Mouse (Mus musculus) gastrocnemius, adult 2 months (tissue): ENCODE results near the gene Acaca. TPM values are rescaled to one million over a fixed set of nuclear protein-coding genes. Genes with fewer than 3 reads are reported as not detected.

Source experiments
- DNase-seq: peaks from one replicate; pipeline ENCODE4 v3.0.0; 2022
- H3K27ac ChIP-seq: fragments of 200-600 bp; 2 replicates; pipeline ENCODE4 v1.8.1; 2022; ENCODE audit warnings: mild to moderate bottlenecking
- H3K4me3 ChIP-seq: fragments of 200-600 bp; 2 replicates; pipeline ENCODE4 v1.8.1; 2022; ENCODE audit warnings: mild to moderate bottlenecking, moderate library complexity
- CTCF ChIP-seq: fragments of 200-600 bp; IDR thresholded peaks from 2 replicates; pipeline ENCODE4 v1.8.1; 2022; ENCODE audit warnings: antibody characterized with exemption, mild to moderate bottlenecking, moderate library complexity
- intact Hi-C: fragments of 180-260 bp; cut with DNase I; formaldehyde crosslinking; loops from one replicate; pipeline ENCODE4 v1.15.1; 2025
- total RNA-seq, 2 experiments: library from RNA; stranded (reverse); gene quantifications; 2 replicates each; pipeline ENCODE4 v1.2.3; 2021

Acaca gene
- total RNA-seq, 2 experiments from 2014 or later: 14.9 to 22.8 TPM

DNA sequence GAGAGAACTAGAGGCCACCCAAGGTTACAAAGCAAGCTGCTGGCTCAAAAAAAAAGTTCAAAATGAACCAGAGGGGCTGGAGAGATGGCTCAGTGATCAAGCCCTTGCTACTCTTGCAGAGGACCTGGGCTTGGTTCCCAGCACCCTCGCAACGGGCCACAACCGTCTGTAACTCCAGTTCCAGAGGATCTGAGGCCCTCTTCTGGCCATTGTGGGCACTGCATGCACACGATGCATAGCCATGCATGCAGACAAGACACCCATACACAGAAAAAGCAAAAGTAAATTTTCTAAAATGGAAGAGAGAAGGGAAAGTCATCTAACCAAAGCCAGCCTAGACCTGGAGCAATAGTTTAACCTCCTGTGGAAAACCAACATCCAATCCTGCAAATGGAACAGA, 277.3 kb downstream of the Acaca start:
- TF ChIP-seq CTCF: no peak
- no peak for DNase-seq
- Histone ChIP-seq H3K27ac (no peak overlapping the region), H3K4me3 (no peak overlapping the region)
- intact Hi-C loops: no loop called here

DNA sequence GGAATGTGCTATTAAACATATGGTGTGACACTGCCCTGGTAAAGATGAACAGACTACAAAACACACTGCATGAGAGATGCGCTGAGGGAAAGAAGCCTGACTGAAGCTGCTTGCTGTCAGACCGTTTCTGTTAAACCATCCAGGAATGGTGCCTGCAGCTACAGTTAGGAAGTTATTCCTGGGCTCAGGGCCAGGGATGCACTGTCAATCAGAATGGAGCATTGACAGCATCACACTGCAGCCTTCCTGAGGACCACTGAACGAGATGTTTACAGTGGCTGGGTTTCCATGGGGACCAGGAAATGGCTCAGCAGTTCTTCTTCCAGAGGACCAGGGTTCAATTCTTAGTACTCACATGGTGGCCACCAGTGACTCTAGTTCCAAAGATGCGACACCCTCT, 280.9 kb downstream of the Acaca start:
- Histone ChIP-seq H3K4me3 (no peak overlapping the region), H3K27ac (no peak overlapping the region)
- no peak for TF ChIP-seq CTCF
- intact Hi-C loops: no loop called here
- no peak for DNase-seq

DNA sequence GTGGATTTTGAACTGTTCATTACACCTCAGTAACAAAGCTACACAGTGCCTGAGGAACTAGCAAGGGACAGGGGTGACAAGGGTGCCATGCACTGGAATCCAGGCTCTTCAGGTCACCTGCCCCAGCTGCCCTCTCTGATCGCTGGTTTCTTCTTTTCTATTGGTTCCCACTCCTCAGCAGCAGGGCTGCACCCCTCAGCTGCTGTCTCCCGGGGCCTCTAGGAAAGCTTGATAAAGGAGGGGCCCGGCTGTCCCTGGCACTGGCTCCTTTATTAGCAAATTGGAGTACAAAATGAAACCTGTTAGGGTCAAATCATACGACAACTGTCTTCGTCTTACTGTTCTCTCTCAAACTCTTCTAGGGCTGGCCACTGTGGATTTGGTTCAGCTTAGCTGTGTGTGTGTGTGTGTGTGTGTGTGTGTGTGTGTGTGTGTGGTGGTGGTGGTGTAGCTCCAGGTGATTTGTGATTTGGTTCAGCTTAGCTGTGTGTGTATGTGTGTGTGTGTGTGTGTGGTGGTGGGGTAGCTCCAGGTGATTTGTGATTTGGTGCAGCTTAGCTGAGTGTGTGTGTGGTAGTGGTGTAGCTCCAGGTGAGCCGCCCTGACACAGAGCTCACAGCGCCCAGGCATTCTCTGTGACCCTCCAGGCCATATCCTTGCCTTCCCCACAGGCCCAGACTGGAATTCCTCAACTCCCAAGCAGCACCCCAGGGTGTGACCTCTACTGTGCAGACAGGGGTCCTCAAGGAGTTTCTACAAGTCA, 281.6 kb downstream of the Acaca start:
- intact Hi-C loops: no loop called here
- DNase-seq: no peak
- Histone ChIP-seq H3K27ac (no peak overlapping the region), H3K4me3 (no peak overlapping the region)
- no peak for TF ChIP-seq CTCF

DNA sequence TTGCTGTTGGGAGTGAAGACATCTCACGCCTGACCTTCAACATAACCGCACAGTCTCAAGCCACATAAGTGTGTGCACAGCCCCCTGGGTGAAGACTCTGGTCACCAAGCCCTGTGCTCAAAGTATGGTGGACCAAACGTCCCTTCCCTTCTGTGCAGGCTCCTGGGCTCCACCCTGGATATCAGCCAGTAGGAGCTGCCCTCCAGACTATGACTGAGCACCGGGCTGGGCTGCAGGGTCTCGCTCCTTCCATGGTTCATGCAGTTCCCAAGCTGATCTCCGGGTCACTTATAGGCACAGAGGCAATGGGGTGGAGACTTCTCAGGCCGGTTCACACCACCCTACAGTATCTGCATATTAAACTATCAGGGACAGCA, 282.2 kb downstream of the Acaca start:
- DNase-seq: no peak
- H3K27ac ChIP-seq: no peak overlapping the region
- no peak for TF ChIP-seq CTCF
- H3K4me3 ChIP-seq: no peak overlapping the region
- intact Hi-C loops: no loop called here

DNA sequence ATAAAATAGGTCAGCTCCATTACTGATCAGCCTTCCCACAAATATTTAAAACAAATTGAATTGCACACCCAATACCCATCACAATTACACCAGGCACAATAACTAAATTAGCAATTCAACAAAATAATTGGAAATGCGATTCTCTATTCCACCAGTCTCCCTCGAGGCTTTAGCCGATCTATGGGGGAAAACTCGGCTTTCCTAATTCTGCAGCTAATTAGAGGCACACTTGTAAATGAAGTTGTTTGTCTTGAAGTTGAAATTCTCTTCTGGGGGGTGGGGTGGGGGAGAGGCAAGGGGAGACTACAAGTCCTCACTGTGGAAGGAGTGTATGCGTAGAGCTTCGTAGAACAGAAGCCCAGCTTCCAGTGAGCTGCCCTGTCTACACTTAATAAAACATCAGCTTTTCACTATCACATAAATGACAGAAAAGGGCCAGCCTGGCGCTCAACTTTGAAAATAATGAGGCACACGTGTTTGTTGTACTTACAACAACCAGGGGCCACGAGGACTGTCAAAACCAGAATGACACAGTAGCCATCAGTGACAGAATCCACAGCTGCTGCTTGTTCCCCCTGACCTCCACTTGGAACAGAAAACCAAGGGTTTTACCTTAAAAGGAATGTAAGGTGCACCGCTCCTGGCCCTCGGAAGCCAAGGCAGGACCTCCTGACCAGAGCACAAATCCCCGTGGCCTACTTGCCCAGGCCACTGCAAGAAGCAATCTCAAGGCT, 282.9 kb downstream of the Acaca start:
- Histone ChIP-seq H3K27ac (no peak overlapping the region), H3K4me3 (no peak overlapping the region)
- DNase-seq: no peak
- intact Hi-C loops: no loop called here
- no peak for TF ChIP-seq CTCF

DNA sequence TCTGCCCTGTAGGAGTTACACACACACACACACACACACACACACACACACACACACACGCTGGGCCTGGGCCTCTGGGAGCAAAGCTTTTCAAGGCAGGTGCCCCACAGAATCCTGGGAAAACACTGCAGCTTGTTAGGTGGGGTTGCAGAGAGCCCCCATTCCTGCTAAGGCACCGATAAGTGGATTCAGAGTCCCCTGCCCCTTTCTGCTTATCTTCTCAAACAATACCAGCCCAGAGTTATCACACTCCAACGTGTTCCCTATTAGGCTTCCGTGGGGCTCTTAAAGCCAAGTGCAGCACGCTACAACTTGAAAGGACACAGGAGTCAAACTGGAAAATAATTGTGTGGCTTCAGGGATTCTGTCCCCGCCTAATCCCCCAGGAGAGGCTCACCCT, 283.6 kb downstream of the Acaca start:
- TF ChIP-seq CTCF: no peak
- Histone ChIP-seq H3K27ac (no peak overlapping the region), H3K4me3 (no peak overlapping the region)
- intact Hi-C loops: no loop called here
- DNase-seq: no peak

DNA sequence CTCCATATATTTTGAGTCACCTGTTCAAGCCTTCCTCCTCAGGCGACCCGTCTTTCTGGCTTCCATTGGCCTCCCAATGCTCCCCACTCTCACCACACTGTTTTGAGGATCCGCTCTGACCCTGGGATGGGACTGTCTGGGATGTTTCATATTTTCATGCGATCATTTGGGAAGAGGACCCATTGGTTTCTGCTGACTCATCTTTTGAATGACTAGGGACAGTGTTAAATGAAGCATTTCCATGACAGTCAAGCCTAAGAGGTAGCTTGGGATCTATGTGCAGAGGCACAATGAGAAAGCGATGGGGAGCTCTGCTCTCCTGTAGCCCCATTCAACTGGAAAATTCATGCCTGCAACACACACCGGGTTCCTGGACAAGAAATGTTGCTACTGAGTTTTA, 291.3 kb downstream of the Acaca start:
- no peak for TF ChIP-seq CTCF
- no peak overlapping the region for H3K4me3 ChIP-seq
- H3K27ac ChIP-seq: no peak overlapping the region
- no peak for DNase-seq
- intact Hi-C loops: no loop called here

DNA sequence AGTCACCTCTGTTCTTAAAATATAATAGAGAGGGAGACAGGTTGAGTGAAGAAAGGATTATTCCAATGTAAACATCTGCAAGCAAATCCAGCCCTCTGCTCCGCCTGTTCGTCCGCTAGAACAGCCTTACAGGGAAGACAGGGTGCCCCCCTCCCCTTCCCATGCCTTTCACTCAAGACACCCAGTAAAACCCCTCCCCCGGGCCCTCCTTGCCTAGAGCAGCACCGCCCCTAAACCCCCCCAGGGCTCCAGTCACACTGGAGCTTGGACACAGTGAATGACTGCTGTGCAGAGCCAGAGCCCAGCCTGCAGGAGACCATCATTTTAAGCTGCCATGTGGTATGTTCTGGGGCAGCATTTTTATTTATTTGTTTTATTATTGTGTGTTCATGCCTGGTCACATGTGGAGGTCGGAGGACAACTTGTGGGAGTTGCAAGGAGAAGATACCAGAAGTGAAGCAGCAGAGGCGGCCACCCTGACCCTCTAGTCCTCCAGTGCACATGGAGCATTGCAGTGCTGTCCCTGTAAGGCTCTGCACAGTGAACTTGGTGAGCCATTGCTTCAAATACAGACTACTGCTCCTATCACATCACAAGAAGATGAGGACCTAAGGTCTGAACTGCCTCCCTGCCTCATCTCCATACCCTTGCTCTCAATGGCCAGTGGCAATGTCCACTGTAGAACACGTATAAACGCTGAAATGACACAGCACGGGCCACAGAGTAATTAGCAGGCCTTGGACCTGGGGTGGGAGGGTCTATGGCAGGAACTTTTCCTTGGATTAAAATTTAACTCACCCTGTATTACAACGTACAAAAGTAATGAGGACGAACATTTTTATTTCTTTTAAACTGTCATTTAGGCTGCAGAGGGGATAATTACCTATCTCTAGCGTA, 296.5 kb downstream of the Acaca start:
- Histone ChIP-seq H3K27ac (no peak overlapping the region), H3K4me3 (no peak overlapping the region)
- no peak for DNase-seq
- intact Hi-C loops: loop anchor here (5.0 kb wide), 1 partner anchor 386 kb away; no protein-coding TSS in a partner anchor
- TF ChIP-seq CTCF: no peak

DNA sequence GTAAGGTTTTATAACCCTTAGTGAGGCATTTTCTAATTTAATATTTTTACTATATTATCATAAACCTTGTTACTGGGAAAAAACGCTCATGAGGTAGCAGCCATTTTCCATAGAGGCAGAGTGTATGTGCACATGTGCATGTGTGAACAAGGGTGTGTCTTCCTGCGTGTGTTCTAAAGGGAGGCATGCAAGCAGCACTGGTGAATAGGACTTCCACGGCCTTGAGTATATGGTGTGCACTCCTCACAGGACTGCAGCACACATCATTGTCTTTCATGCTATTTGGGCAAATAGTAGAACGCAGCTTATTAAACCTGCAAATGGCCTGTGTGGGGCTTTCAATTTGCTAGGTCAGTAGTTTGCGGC, 297.1 kb downstream of the Acaca start:
- no peak for TF ChIP-seq CTCF
- no peak for DNase-seq
- no peak overlapping the region for H3K27ac ChIP-seq
- H3K4me3 ChIP-seq: no peak overlapping the region
- intact Hi-C loops: loop anchor here (5.0 kb wide), 1 partner anchor 386 kb away; no protein-coding TSS in a partner anchor

DNA sequence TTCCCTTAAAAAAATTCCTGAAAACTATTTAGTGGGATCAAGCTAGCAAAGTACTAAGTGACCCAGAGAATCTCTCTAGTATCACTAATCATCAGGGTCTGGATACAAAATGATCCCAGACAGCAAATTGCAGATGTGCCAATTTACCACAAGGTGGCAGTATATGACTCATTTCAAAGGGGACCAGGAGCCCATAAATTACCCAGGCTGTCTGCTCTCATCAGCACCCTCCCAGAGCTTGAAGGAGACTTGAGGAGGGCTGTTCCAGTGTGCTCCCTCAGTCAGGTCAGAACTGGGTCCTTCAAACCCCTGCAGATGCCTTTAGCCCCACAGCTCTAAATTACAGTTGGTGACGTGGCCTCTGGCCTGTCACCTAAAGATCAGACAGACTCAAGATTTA, 300.1 kb downstream of the Acaca start:
- DNase-seq: no peak
- peak; percentile 87 for TF ChIP-seq CTCF
- H3K4me3 ChIP-seq: no peak overlapping the region
- intact Hi-C loops: loop anchor here (1.0 to 5.0 kb wide), 3 partner anchors 165 to 383 kb away; no protein-coding TSS in a partner anchor
- no peak overlapping the region for H3K27ac ChIP-seq

DNA sequence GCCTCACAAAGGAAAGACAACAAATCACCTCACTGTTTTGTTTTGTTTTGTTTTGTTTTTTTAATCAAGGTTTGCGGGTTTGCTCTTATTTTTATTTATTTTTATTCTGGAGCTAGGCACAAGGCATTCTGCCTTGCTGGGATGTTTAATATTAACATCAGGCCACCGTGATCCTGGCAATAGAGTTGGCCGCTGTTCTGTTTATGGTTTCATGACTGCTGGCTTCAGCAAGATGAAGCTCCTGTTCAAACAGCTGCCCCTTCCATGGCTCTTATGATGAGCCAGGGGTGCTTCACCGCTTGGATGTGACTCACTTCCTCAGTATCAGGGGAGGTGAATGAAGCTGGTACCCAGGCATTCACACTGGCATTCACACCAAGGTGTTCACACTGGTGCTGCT, 300.9 kb downstream of the Acaca start:
- TF ChIP-seq CTCF: no peak
- Histone ChIP-seq H3K27ac (no peak overlapping the region), H3K4me3 (no peak overlapping the region)
- DNase-seq: no peak
- intact Hi-C loops: no loop called here

DNA sequence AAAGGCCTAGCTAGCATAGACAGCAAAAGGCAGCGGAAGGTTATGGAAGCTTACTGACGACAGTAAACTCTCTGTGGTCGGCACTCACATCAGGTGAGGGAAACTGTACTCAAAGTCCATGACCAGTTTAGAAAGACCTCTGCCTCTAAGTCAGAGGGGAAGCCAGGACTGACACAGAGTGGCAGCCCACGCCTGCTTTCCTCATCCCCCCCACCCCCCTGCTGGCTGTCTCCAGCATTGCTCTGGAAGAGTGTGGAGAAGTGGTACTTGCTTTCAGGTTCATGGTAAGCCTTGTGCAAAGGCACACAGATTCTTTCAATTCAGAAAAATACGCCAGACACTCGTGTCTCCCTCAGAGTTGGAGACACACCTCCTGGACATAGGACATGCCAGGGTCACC, 305.4 kb downstream of the Acaca start:
- H3K27ac ChIP-seq: no peak overlapping the region
- no peak for TF ChIP-seq CTCF
- intact Hi-C loops: no loop called here
- DNase-seq: no peak
- H3K4me3 ChIP-seq: no peak overlapping the region

DNA sequence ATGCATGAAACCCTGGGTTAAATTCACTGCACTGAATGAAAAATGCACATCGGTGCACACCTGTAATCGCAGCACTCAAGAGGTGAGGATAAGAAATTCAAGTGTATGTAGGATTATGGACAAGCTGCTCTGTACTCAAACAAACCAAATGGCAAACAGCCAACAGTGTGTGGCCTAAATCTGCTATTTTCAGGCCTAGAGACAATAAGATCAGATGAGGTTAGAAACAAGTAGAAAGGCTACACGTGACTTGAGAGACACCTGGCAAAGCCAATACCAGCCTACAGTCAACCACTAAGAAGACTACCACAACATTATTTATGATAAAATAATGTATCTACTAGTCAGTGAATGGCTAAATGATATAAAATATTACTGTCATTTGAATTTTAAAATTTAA, 310.9 kb downstream of the Acaca start:
- DNase-seq: no peak
- no peak for TF ChIP-seq CTCF
- H3K27ac ChIP-seq: no peak overlapping the region
- H3K4me3 ChIP-seq: no peak overlapping the region
- intact Hi-C loops: no loop called here
